ENCODE assay signal across 19 mouse cellular contexts in genomic region chr4:145244676-145245075, GRCm38 (mm10). TPM values are rescaled to one million over a fixed set of nuclear protein-coding genes. Genes with fewer than 3 reads are reported as not detected.
DNase-seq lines count a peak whose midpoint lies in the region; ATAC-seq and TF ChIP-seq lines count a peak whose summit lies in the region.
"Had no signal": no experiment of that assay in that cellular context is flagged by ENCODE, and none has a peak within 500 bp of the region (broad histone marks: within the 10 kb centered on the region; RNA-seq: fewer than 3 reads in every experiment).

No protein-coding gene starts in this region.

- no peak for TF ChIP-seq EP300 in liver, embryonic 14.5 days (IDR thresholded peaks at IDR 0.05; ENCODE audit: low read depth)

- H3K27ac ChIP-seq in liver, embryonic 14.5 days: no peak overlapping the region
- no peak overlapping the region for H3K27ac ChIP-seq in liver, embryonic 11.5 days (ENCODE audit: low read depth, low read length)
- no peak overlapping the region for H3K27ac ChIP-seq in bone marrow, adult 2 months (ENCODE audit: control insufficient read depth, insufficient read depth, low read depth, low read length, poor library complexity)
- H3K27ac ChIP-seq in bone marrow macrophage, adult 2 months (ENCODE audit: insufficient read depth, low read depth, low read length): peak overlapping the region; percentile 84
- H3K27ac ChIP-seq in macrophage: peak overlapping the region; percentile 95
- H3K27ac ChIP-seq: embryonic facial prominence, embryonic 12.5 days; forebrain, embryonic 15.5 days; hindbrain, embryonic 13.5 days; hindbrain, postnatal 0 days had no signal

- H3K9me3 ChIP-seq in liver, embryonic 14.5 days (ENCODE audit: control insufficient read depth, low read length): no peaks in the 10 kb centered on the region
- H3K9me3 ChIP-seq in liver, embryonic 11.5 days (ENCODE audit: control insufficient read depth, low read length): no peaks in the 10 kb centered on the region
- H3K9me3 ChIP-seq: embryonic facial prominence, embryonic 12.5 days; forebrain, embryonic 15.5 days; hindbrain, embryonic 13.5 days had no signal

- peaks cover 0 to 3% of the 10 kb centered on the region in 2 experiments; a peak in 2 of 4 replicates for H3K4me1 ChIP-seq in liver, embryonic 14.5 days (replicated peaks; ENCODE audit: control insufficient read depth in 2 of 2, insufficient read depth in 2 of 2, low read length in 1 of 2)
- 0 out of 2 replicates have a peak, but pooled peaks cover 5% of the 10 kb centered on the region for H3K4me1 ChIP-seq in liver, embryonic 11.5 days (replicated peaks; ENCODE audit: control insufficient read depth, insufficient read depth, low read length)
- H3K4me1 ChIP-seq in bone marrow, adult 2 months (ENCODE audit: control insufficient read depth, insufficient read depth, low read length): peaks cover 11% of the 10 kb centered on the region; the same call in 1 of the 2 replicates
- H3K4me1 ChIP-seq in bone marrow macrophage, adult 2 months (ENCODE audit: control insufficient read depth, insufficient read depth, low read length): peaks cover 51% of the 10 kb centered on the region
- H3K4me1 ChIP-seq: embryonic facial prominence, embryonic 12.5 days had no signal

- DNase-seq in liver, embryonic 14.5 days (ENCODE audit: low read depth in 3 of 3, low spot score in 3 of 3): no peak
- DNase-seq in liver, embryonic 11.5 days (ENCODE audit: low spot score): no peak
- no peak for DNase-seq in right cerebral cortex, postnatal 36 days (ENCODE audit: low spot score in 2 of 2)
- no peak for DNase-seq in kidney, postnatal 4 days
- DNase-seq: adrenal gland, adult 2 months; adrenal gland, postnatal 25 days; cerebellum, adult 11-12 months; cerebellum, adult 9-10 months; cerebellum, postnatal 25 days; gastrocnemius, postnatal 25 days; heart, postnatal 10 days; heart, postnatal 4 days had no signal

- 65% methylated on average over 2 of the region's 2 CpGs for WGBS in liver, embryonic 14.5 days (ENCODE audit: insufficient replicate concordance)
- WGBS in liver, embryonic 11.5 days: 80% methylated on average over 2 of the region's 2 CpGs
- WGBS in bone marrow, adult 2 months: 61% methylated on average over 2 of the region's 2 CpGs
- 60% methylated on average over 2 of the region's 2 CpGs for WGBS in macrophage (ENCODE audit: missing documents)

- 0 out of 2 replicates have a peak overlapping the region, but pooled peaks have one; percentile 70 for H3K4me2 ChIP-seq in liver, embryonic 14.5 days (ENCODE audit: low read depth)
- no peak overlapping the region for H3K4me2 ChIP-seq in liver, embryonic 11.5 days
- H3K4me2 ChIP-seq: embryonic facial prominence, embryonic 12.5 days; forebrain, embryonic 15.5 days; hindbrain, embryonic 13.5 days had no signal

- no peak for TF ChIP-seq CTCF in liver, embryonic 14.5 days (IDR thresholded peaks at IDR 0.05; ENCODE audit: low read depth)
- no peak for TF ChIP-seq CTCF in bone marrow, adult 2 months (IDR thresholded peaks at IDR 0.05; ENCODE audit: control insufficient read depth, insufficient read depth, low read length)
- no peak for TF ChIP-seq CTCF in bone marrow macrophage, adult 2 months (IDR thresholded peaks at IDR 0.05; ENCODE audit: low read depth, low read length)

- H3K4me3 ChIP-seq in liver, embryonic 14.5 days (ENCODE audit: insufficient read depth in 1 of 2, low read depth in 2 of 2, low read length in 2 of 2): no peak overlapping the region
- no peak overlapping the region for H3K4me3 ChIP-seq in liver, embryonic 11.5 days (ENCODE audit: low read depth, low read length)
- H3K4me3 ChIP-seq in bone marrow, adult 2 months (replicated peaks; ENCODE audit: control insufficient read depth, low read depth, low read length): peak overlapping the region; percentile 36
- peak overlapping the region; percentile 94 for H3K4me3 ChIP-seq in bone marrow macrophage, adult 2 months (ENCODE audit: insufficient read depth, low read length)
- peak overlapping the region; percentile 97; the same call in 1 of the 2 replicates for H3K4me3 ChIP-seq in macrophage (ENCODE audit: inconsistent target)
- H3K4me3 ChIP-seq: embryonic facial prominence, embryonic 12.5 days; forebrain, embryonic 15.5 days; hindbrain, embryonic 13.5 days had no signal

- H3K9ac ChIP-seq in liver, embryonic 14.5 days (replicated peaks): no peak overlapping the region
- H3K9ac ChIP-seq in liver, embryonic 11.5 days (ENCODE audit: low read depth, low read length): no peak overlapping the region
- H3K9ac ChIP-seq: embryonic facial prominence, embryonic 12.5 days; forebrain, embryonic 15.5 days; hindbrain, embryonic 13.5 days had no signal

- ATAC-seq in liver, embryonic 14.5 days (ENCODE audit: insufficient read depth): no peak
- no peak for ATAC-seq in liver, embryonic 11.5 days (replicated peaks; ENCODE audit: low FRiP score)
- ATAC-seq: forebrain, embryonic 15.5 days; hindbrain, postnatal 0 days had no signal

- peaks cover 65% of the 10 kb centered on the region for H3K79me2 ChIP-seq in macrophage (ENCODE audit: inconsistent target)

- H3K27me3 ChIP-seq in liver, embryonic 14.5 days (ENCODE audit: control insufficient read depth, insufficient read depth, low read length): peaks cover 4% of the 10 kb centered on the region
- H3K27me3 ChIP-seq in liver, embryonic 11.5 days (replicated peaks; ENCODE audit: control insufficient read depth, insufficient read depth, low read length): peaks cover 18% of the 10 kb centered on the region

- no peak for TF ChIP-seq POLR2A in bone marrow, adult 2 months (IDR thresholded peaks at IDR 0.05; ENCODE audit: borderline replicate concordance, control insufficient read depth, low read depth, low read length)
- TF ChIP-seq POLR2A in bone marrow macrophage, adult 2 months (IDR thresholded peaks at IDR 0.05; ENCODE audit: borderline replicate concordance, low read depth, low read length): no peak

- no peaks in the 10 kb centered on the region for H3K36me3 ChIP-seq in liver, embryonic 14.5 days (replicated peaks; ENCODE audit: control insufficient read depth, insufficient read depth, low read depth)
- no peaks in the 10 kb centered on the region for H3K36me3 ChIP-seq in liver, embryonic 11.5 days (ENCODE audit: control insufficient read depth, insufficient read depth, low read length)
- H3K36me3 ChIP-seq in macrophage (ENCODE audit: inconsistent target): no peaks in the 10 kb centered on the region; the same call in 1 of the 2 replicates
- H3K36me3 ChIP-seq: embryonic facial prominence, embryonic 12.5 days; forebrain, embryonic 15.5 days; hindbrain, embryonic 13.5 days had no signal

RNA-seq across cellular contexts. Expression of gene Tnfrsf1b, which starts 2.0 kb away (rescaled TPM):
- polyA plus RNA-seq in liver, embryonic 14.5 days (2012; rRNA removed): 3.2 and 4.5 TPM in 2 replicates
- 4.2 and 4.7 TPM in 2 replicates for polyA plus RNA-seq in liver, embryonic 14.5 days (2014; fragmentation: Nextera tagmentation; extraction: Ambion mirVana)
- 5.7 and 6.5 TPM in 2 replicates for polyA plus RNA-seq in liver, embryonic 11.5 days (2014; fragmentation: Nextera tagmentation; extraction: Ambion mirVana)
- polyA plus RNA-seq in bone marrow, adult 2 months (2011; ENCODE audit: insufficient read depth, insufficient read length, low replicate concordance, missing spikeins): 3.6 and 14.0 TPM in 2 replicates
- 181 and 222 TPM in 2 replicates for polyA plus RNA-seq in bone marrow macrophage, adult 2 months (2012; ENCODE audit: insufficient read depth, insufficient read length, missing spikeins)
- total RNA-seq in macrophage (2018; cell fraction: chromatin; rRNA removed): 100 to 1,000 TPM; 113 to 961 (median 353) TPM
- 1,000 to 10,000 TPM in 2 of 26 experiments, 100 to 1,000 TPM in 24; 241 to 1,186 (median 606) TPM for total RNA-seq in macrophage (2018; cell fraction: cytosol; rRNA removed)
- 1,000 to 10,000 TPM in 7 of 26 experiments, 100 to 1,000 TPM in 19; 164 to 1,820 (median 786) TPM for total RNA-seq in macrophage (2018; cell fraction: nucleus; rRNA removed)
- polyA plus RNA-seq in macrophage (2018): 132 to 265 TPM (median 207 TPM) in 3 replicates

RNA-seq across cellular contexts. Expression of gene Vps13d, which starts 49.9 kb away (rescaled TPM):
- polyA plus RNA-seq in liver, embryonic 14.5 days (2012; rRNA removed): 3.9 and 7.1 TPM in 2 replicates
- 4.8 and 5.3 TPM in 2 replicates for polyA plus RNA-seq in liver, embryonic 14.5 days (2014; fragmentation: Nextera tagmentation; extraction: Ambion mirVana)
- polyA plus RNA-seq in liver, embryonic 11.5 days (2014; fragmentation: Nextera tagmentation; extraction: Ambion mirVana): 7.4 and 11.7 TPM in 2 replicates
- polyA plus RNA-seq in bone marrow, adult 2 months (2011; ENCODE audit: insufficient read depth, insufficient read length, low replicate concordance, missing spikeins): 18.2 and 35.3 TPM in 2 replicates
- 37.4 and 44.8 TPM in 2 replicates for polyA plus RNA-seq in bone marrow macrophage, adult 2 months (2012; ENCODE audit: insufficient read depth, insufficient read length, missing spikeins)
- 100 to 1,000 TPM; 195 to 794 (median 326) TPM for total RNA-seq in macrophage (2018; cell fraction: chromatin; rRNA removed)
- total RNA-seq in macrophage (2018; cell fraction: cytosol; rRNA removed): 10 to 100 TPM; 22.8 to 49.5 (median 35.7) TPM
- 100 to 1,000 TPM in 16 of 26 experiments, 10 to 100 TPM in 10; 78.6 to 356 (median 119) TPM for total RNA-seq in macrophage (2018; cell fraction: nucleus; rRNA removed)
- 28.8 to 76.6 TPM (median 37.9 TPM) in 3 replicates for polyA plus RNA-seq in macrophage (2018)

Comparison
In these comparisons a context has a peak if more than half of its experiments do, and no peak if none do; other contexts are left out.
1. H3K27ac ChIP-seq: peak in bone marrow macrophage, adult 2 months (single experiment) and macrophage (single experiment); none in liver, embryonic 14.5 days (single experiment), liver, embryonic 11.5 days (single experiment) and bone marrow, adult 2 months (single experiment).
2. H3K4me3 ChIP-seq: peak in bone marrow, adult 2 months (single experiment), bone marrow macrophage, adult 2 months (single experiment) and macrophage (single experiment); none in liver, embryonic 14.5 days (0 of 2) and liver, embryonic 11.5 days (single experiment).